Mouse (Mus musculus): ENCODE results near the gene Bank1. TPM values are rescaled to one million over a fixed set of nuclear protein-coding genes. Genes with fewer than 3 reads are reported as not detected.

The Bank1 gene
- polyA plus RNA-seq (2015; fragmentation: Nextera tagmentation; extraction: Ambion mirVana): 3.0 and 3.2 TPM in 2 replicates

DNA sequence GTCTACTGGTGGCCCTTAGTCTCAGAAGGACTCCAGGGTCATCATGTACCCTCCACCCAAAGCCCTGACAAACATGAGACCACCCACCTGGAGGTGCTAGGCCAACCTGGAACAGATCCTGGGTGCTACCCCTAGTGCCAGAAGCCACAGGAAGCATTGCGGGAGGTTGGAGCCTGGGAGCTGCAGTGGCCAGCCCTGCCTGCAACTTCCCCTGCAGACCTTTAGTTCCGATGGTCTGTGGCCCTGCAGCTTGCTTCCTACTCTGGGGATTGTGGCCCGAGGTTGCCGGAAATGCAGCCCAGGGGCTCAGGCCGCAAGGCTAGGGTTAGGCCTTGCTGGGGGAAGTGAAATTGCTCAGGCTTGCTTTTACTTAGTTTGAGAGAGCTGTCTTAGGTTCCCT is at the start of gene Bank1:
Gene Bank1 (minus strand): TSS at position 284 of the 400 bp plus-strand sequence.
- Histone ChIP-seq H3K9me3 (replicated peaks; ENCODE audit: control insufficient read depth, low read length) (no peaks in the 10 kb centered on the region), H3K4me3 (ENCODE audit: low read depth, low read length) (peak within 1 kb of the TSS; percentile 18), H3K9ac (ENCODE audit: low read depth, low read length) (no peak within 1 kb of the TSS), H3K4me1 (ENCODE audit: control insufficient read depth, low read depth, low read length) (no peaks in the 10 kb centered on the region), H3K36me3 (ENCODE audit: control insufficient read depth, insufficient read depth) (no peaks in the 10 kb centered on the region), H3K4me2 (ENCODE audit: low read depth, low read length) (no peak within 1 kb of the TSS), H3K27ac (ENCODE audit: low read length) (0 out of 2 replicates have a peak within 1 kb of the TSS, but pooled peaks have one; percentile 22), H3K27me3 (ENCODE audit: control insufficient read depth, insufficient read depth, low read depth, low read length) (no peaks in the 10 kb centered on the region)
- ATAC-seq (ENCODE audit: low read depth): peak; percentile 71
- WGBS (ENCODE audit: insufficient replicate concordance): 16% methylated on average over 5 of the region's 5 CpGs

DNA sequence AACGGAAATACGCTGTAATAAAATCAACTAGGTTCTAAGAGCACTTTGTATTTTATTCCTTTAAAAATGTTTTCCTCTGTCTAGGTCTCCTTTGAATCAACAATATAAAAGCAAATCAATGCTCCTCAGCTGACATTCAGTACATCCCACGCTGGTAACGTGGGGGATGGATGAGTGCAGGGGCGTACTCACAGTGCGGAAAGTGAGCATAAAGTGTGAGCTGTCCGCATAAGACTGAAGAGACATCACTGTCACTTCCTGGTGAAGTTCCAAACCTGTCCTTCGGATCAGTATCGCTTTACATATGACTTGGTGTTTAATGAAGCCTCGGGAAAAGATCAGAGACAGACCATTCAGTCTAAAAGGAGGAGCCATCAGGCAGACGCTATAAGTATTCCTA is 44.0 kb upstream of the Bank1 start:
- WGBS (ENCODE audit: insufficient replicate concordance): 67% methylated on average over 11 of the region's 11 CpGs
- H3K9ac ChIP-seq (ENCODE audit: low read depth, low read length): no peak overlapping the region
- H3K4me2 ChIP-seq (ENCODE audit: low read depth, low read length): no peak overlapping the region
- H3K27me3 ChIP-seq (ENCODE audit: control insufficient read depth, insufficient read depth, low read depth, low read length): no peaks in the 10 kb centered on the region
- no peak overlapping the region for H3K27ac ChIP-seq (ENCODE audit: low read length)
- H3K4me3 ChIP-seq (ENCODE audit: low read depth, low read length): no peak overlapping the region
- no peaks in the 10 kb centered on the region for H3K36me3 ChIP-seq (ENCODE audit: control insufficient read depth, insufficient read depth)
- H3K9me3 ChIP-seq (replicated peaks; ENCODE audit: control insufficient read depth, low read length): no peaks in the 10 kb centered on the region
- H3K4me1 ChIP-seq (ENCODE audit: control insufficient read depth, low read depth, low read length): no peaks in the 10 kb centered on the region
- ATAC-seq (ENCODE audit: low read depth): no peak

DNA sequence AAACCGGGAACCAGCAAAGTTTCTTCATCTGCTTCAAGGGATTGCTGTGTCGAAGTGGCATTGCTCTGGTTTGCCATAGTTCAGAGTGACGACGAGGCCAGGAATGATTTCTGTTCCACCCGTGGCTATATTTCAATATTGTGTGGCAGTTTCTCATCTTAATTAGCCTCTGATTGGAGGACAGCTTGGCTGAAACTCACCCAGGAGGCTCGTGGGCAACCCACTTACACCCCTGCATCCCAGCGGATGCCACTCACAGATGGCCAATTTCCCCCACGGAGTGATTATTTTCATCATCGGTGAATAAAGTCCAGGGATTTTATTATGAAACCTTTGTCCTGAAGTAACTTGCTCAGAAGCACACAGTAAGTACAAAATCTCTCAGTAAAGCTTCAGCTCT is 43.6 kb upstream of the Bank1 start:
- Histone ChIP-seq H3K4me3 (ENCODE audit: low read depth, low read length) (no peak overlapping the region), H3K4me2 (ENCODE audit: low read depth, low read length) (no peak overlapping the region), H3K27ac (ENCODE audit: low read length) (no peak overlapping the region), H3K27me3 (ENCODE audit: control insufficient read depth, insufficient read depth, low read depth, low read length) (no peaks in the 10 kb centered on the region), H3K36me3 (ENCODE audit: control insufficient read depth, insufficient read depth) (no peaks in the 10 kb centered on the region), H3K9ac (ENCODE audit: low read depth, low read length) (no peak overlapping the region), H3K4me1 (ENCODE audit: control insufficient read depth, low read depth, low read length) (no peaks in the 10 kb centered on the region), H3K9me3 (replicated peaks; ENCODE audit: control insufficient read depth, low read length) (no peaks in the 10 kb centered on the region)
- 75% methylated on average over 9 of the region's 9 CpGs for WGBS (ENCODE audit: insufficient replicate concordance)
- ATAC-seq (ENCODE audit: low read depth): no peak

DNA sequence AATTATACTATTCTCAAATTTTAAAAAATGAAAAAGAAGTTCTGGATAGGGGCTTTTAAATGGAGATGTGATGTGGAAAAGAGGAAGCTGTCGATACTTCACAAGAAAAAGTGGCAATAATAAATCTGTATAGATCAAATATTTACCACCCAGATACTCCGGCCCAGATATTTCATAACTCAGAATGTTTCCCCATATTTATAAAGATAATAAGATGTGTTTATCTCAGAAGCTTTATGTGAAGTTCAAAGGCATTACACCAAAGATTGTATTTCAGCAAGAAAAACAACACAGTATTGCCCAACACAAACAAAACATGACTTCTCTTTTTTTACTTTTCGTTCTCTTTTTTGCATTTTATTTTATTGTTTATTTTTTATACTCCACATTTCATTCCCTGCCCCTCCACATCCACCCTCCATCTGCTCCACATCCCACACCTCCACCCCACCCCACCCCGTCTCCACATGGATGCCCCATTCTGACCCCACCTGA is 42.7 kb upstream of the Bank1 start:
- 47% methylated on average over 4 of the region's 4 CpGs for WGBS (ENCODE audit: insufficient replicate concordance)
- no peak overlapping the region for H3K4me3 ChIP-seq (ENCODE audit: low read depth, low read length)
- H3K36me3 ChIP-seq (ENCODE audit: control insufficient read depth, insufficient read depth): no peaks in the 10 kb centered on the region
- no peak overlapping the region for H3K4me2 ChIP-seq (ENCODE audit: low read depth, low read length)
- no peak for ATAC-seq (ENCODE audit: low read depth)
- H3K27me3 ChIP-seq (ENCODE audit: control insufficient read depth, insufficient read depth, low read depth, low read length): no peaks in the 10 kb centered on the region
- H3K4me1 ChIP-seq (ENCODE audit: control insufficient read depth, low read depth, low read length): no peaks in the 10 kb centered on the region
- H3K9me3 ChIP-seq (replicated peaks; ENCODE audit: control insufficient read depth, low read length): no peaks in the 10 kb centered on the region
- no peak overlapping the region for H3K27ac ChIP-seq (ENCODE audit: low read length)
- no peak overlapping the region for H3K9ac ChIP-seq (ENCODE audit: low read depth, low read length)

DNA sequence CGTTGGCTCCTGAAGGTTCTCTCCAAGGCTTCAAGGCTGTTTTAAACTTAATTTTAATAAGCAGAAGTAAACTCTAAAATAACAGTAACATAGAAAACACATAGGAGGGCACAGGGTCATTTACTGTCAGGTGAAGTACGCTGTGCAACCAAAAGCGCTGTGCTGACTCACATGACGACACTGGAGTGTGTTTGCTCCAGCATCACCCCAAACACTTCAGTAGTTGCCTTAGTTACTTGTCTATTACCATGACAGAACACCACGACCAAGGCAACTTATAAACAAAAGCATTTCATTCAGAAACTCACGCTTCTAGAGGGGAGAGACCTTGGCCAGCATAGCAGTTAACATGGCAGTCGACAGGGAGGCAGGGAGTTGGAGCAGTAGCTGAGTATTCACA is 23.8 kb upstream of the Bank1 start:
- ATAC-seq (ENCODE audit: low read depth): no peak
- H3K27ac ChIP-seq (ENCODE audit: low read length): no peak overlapping the region
- H3K4me2 ChIP-seq (ENCODE audit: low read depth, low read length): no peak overlapping the region
- no peaks in the 10 kb centered on the region for H3K36me3 ChIP-seq (ENCODE audit: control insufficient read depth, insufficient read depth)
- no peaks in the 10 kb centered on the region for H3K9me3 ChIP-seq (replicated peaks; ENCODE audit: control insufficient read depth, low read length)
- H3K4me3 ChIP-seq (ENCODE audit: low read depth, low read length): no peak overlapping the region
- no peaks in the 10 kb centered on the region for H3K4me1 ChIP-seq (ENCODE audit: control insufficient read depth, low read depth, low read length)
- no peak overlapping the region for H3K9ac ChIP-seq (ENCODE audit: low read depth, low read length)
- H3K27me3 ChIP-seq (ENCODE audit: control insufficient read depth, insufficient read depth, low read depth, low read length): no peaks in the 10 kb centered on the region
- WGBS (ENCODE audit: insufficient replicate concordance): 53% methylated on average over 7 of the region's 7 CpGs

DNA sequence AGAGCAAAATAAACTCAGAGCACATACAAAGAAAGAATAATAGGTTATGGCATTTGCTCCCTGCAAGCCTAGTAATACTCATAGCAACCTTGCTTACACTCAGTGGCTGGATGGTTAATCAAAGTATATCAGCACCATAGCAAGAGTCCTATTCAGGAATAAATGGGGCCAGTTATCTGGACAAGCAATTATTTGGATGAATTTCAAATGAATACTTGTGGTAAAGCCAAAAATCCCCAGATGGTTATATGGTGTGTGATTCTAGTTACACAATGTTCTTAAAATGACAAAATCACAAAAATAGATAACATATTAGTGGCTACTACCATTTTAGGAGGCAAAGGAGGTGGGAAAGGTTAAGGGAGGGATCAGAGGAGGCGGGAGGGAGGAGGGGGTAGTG is 22.7 kb upstream of the Bank1 start:
- Histone ChIP-seq H3K4me2 (ENCODE audit: low read depth, low read length) (no peak overlapping the region), H3K4me1 (ENCODE audit: control insufficient read depth, low read depth, low read length) (no peaks in the 10 kb centered on the region), H3K9ac (ENCODE audit: low read depth, low read length) (no peak overlapping the region), H3K27ac (ENCODE audit: low read length) (no peak overlapping the region), H3K27me3 (ENCODE audit: control insufficient read depth, insufficient read depth, low read depth, low read length) (no peaks in the 10 kb centered on the region), H3K36me3 (ENCODE audit: control insufficient read depth, insufficient read depth) (no peaks in the 10 kb centered on the region), H3K4me3 (ENCODE audit: low read depth, low read length) (no peak overlapping the region), H3K9me3 (replicated peaks; ENCODE audit: control insufficient read depth, low read length) (no peaks in the 10 kb centered on the region)
- WGBS (ENCODE audit: insufficient replicate concordance): 45% methylated on average over 1 of the region's 1 CpGs
- ATAC-seq (ENCODE audit: low read depth): no peak

DNA sequence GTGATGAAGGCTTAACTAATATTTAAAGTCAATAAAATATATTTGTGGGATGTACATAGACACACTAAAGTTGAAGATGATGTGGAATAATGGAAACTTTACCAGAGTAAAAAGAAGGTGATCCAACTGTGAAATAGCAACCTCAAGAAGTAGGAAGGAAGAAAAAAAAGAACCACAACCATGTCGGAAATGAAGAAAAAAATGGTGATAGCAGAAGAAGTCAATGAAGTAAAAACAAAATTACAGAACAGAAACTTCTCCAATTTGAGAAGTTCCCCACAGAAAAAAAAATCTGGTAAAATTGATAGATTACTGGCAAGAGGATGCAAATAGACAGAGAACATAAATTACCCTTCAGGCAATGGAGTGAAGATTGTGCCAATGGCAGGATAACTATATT is 21.4 kb upstream of the Bank1 start:
- H3K9ac ChIP-seq (ENCODE audit: low read depth, low read length): no peak overlapping the region
- no peak overlapping the region for H3K4me2 ChIP-seq (ENCODE audit: low read depth, low read length)
- H3K27ac ChIP-seq (ENCODE audit: low read length): no peak overlapping the region
- H3K4me3 ChIP-seq (ENCODE audit: low read depth, low read length): no peak overlapping the region
- no peaks in the 10 kb centered on the region for H3K4me1 ChIP-seq (ENCODE audit: control insufficient read depth, low read depth, low read length)
- no peaks in the 10 kb centered on the region for H3K9me3 ChIP-seq (replicated peaks; ENCODE audit: control insufficient read depth, low read length)
- no peaks in the 10 kb centered on the region for H3K27me3 ChIP-seq (ENCODE audit: control insufficient read depth, insufficient read depth, low read depth, low read length)
- H3K36me3 ChIP-seq (ENCODE audit: control insufficient read depth, insufficient read depth): no peaks in the 10 kb centered on the region
- 34% methylated on average over 1 of the region's 1 CpGs for WGBS (ENCODE audit: insufficient replicate concordance)
- no peak for ATAC-seq (ENCODE audit: low read depth)

DNA sequence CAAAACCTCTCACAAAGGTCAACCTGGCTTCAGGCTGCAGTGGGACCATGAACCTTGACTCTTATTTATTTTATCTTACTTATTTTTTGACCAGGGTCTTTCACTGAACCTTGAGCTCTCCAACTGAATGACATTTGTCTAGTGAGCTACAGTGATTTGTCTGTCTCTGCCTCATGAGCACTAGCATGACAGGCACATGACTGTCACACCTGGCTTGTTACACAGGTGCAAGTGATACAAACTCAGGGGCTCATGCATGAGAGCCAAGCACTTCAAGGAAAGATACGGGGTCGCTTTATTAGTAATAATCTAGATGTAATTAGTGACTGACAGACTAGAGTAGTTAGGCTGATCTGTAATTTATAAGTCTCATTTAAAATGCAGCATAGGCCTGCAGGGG is 16.0 kb upstream of the Bank1 start:
- Histone ChIP-seq H3K4me1 (ENCODE audit: control insufficient read depth, low read depth, low read length) (no peaks in the 10 kb centered on the region), H3K4me2 (ENCODE audit: low read depth, low read length) (no peak overlapping the region), H3K4me3 (ENCODE audit: low read depth, low read length) (no peak overlapping the region), H3K9ac (ENCODE audit: low read depth, low read length) (no peak overlapping the region), H3K36me3 (ENCODE audit: control insufficient read depth, insufficient read depth) (no peaks in the 10 kb centered on the region), H3K27me3 (ENCODE audit: control insufficient read depth, insufficient read depth, low read depth, low read length) (no peaks in the 10 kb centered on the region), H3K9me3 (replicated peaks; ENCODE audit: control insufficient read depth, low read length) (no peaks in the 10 kb centered on the region), H3K27ac (ENCODE audit: low read length) (no peak overlapping the region)
- 70% methylated on average over 2 of the region's 2 CpGs for WGBS (ENCODE audit: insufficient replicate concordance)
- ATAC-seq (ENCODE audit: low read depth): no peak

DNA sequence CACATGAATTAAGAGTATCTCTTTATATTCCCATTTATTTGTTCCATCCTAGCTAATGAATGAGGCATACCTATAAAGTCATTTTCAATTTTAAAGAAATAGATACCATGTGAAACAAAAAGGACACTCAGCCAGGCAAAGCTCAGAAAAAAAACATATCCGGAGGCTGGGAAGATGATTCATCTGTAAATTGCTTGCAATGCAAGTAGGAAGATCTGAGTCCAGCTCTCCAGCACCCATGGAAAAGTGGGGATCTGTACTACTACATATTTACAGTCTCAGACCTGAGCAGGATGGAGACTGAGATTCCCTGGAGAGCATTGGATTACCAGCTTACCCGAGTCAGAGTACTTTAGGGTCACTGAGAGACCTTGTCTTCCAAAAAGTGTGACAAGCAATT is 14.0 kb upstream of the Bank1 start:
- no peak for ATAC-seq (ENCODE audit: low read depth)
- Histone ChIP-seq H3K27me3 (ENCODE audit: control insufficient read depth, insufficient read depth, low read depth, low read length) (no peaks in the 10 kb centered on the region), H3K4me1 (ENCODE audit: control insufficient read depth, low read depth, low read length) (no peaks in the 10 kb centered on the region), H3K4me3 (ENCODE audit: low read depth, low read length) (no peak overlapping the region), H3K9ac (ENCODE audit: low read depth, low read length) (no peak overlapping the region), H3K9me3 (replicated peaks; ENCODE audit: control insufficient read depth, low read length) (no peaks in the 10 kb centered on the region), H3K27ac (ENCODE audit: low read length) (no peak overlapping the region), H3K4me2 (ENCODE audit: low read depth, low read length) (no peak overlapping the region), H3K36me3 (ENCODE audit: control insufficient read depth, insufficient read depth) (no peaks in the 10 kb centered on the region)
- WGBS (ENCODE audit: insufficient replicate concordance): 47% methylated on average over 2 of the region's 2 CpGs

Measured in liver, embryonic 16.5 days (tissue).